Comparison of ENCODE assay signal across 18 mouse cellular contexts in genomic region chr5:140944382-140945125, GRCm38 (mm10). TPM values are rescaled to one million over a fixed set of nuclear protein-coding genes. Genes with fewer than 3 reads are reported as not detected.
DNase-seq lines count a peak whose midpoint lies in the region; ATAC-seq and TF ChIP-seq lines count a peak whose summit lies in the region.
"Had no signal": no experiment of that assay in that cellular context is flagged by ENCODE, and none has a peak within 500 bp of the region (broad histone marks: within the 10 kb centered on the region; RNA-seq: fewer than 3 reads in every experiment).

No protein-coding gene starts in this region.

- peaks cover 11% of the 10 kb centered on the region for H3K9me3 ChIP-seq in CH12.LX (replicated peaks; ENCODE audit: low read length)
- no peaks in the 10 kb centered on the region for H3K9me3 ChIP-seq in hindbrain, embryonic 14.5 days (ENCODE audit: control insufficient read depth, low read length)
- H3K9me3 ChIP-seq: embryonic facial prominence, embryonic 13.5 days; forebrain, embryonic 13.5 days; heart, embryonic 10.5 days; midbrain, embryonic 15.5 days; neural tube, embryonic 13.5 days had no signal

- peak overlapping the region; percentile 2 for H3K4me2 ChIP-seq in CH12.LX (ENCODE audit: insufficient read depth, low read depth, poor library complexity, severe bottlenecking)
- no peak overlapping the region for H3K4me2 ChIP-seq in hindbrain, embryonic 14.5 days (replicated peaks)
- H3K4me2 ChIP-seq: embryonic facial prominence, embryonic 13.5 days; forebrain, embryonic 13.5 days; liver, embryonic 11.5 days; midbrain, embryonic 15.5 days; neural tube, embryonic 13.5 days had no signal

- DNase-seq in A20 (ENCODE audit: low read depth, low spot score) (peak; percentile 89), CH12.LX (ENCODE audit: extremely low read depth) (peak; percentile 67)
- peak; percentile 66 for DNase-seq in naive thymus-derived CD4-positive, alpha-beta T cell, adult 2 months (ENCODE audit: low read depth)
- DNase-seq in thymus, adult 2 months = peak; percentile 42
- no peak for DNase-seq in hindbrain, embryonic 14.5 days (ENCODE audit: low spot score)
- no peak for DNase-seq in cerebellum, adult 9-10 months
- no peak for DNase-seq in cerebellum, postnatal 25 days
- DNase-seq: adrenal gland, postnatal 10 days; cerebellum, postnatal 36 days; heart, postnatal 36 days; kidney, postnatal 14 days had no signal

- no peak; the same call in 1 of the 2 replicates for TF ChIP-seq RAD21 in CH12.LX (IDR thresholded peaks at IDR 0.05; ENCODE audit: low read depth, low read length)

- peak overlapping the region; percentile 81 for H3K27ac ChIP-seq in CH12.LX (ENCODE audit: insufficient read depth, low read depth)
- H3K27ac ChIP-seq in thymus, adult 2 months (ENCODE audit: control insufficient read depth, insufficient read depth, low read length) = peak overlapping the region; percentile 75
- H3K27ac ChIP-seq in hindbrain, embryonic 14.5 days = no peak overlapping the region
- H3K27ac ChIP-seq: embryonic facial prominence, embryonic 13.5 days; forebrain, embryonic 13.5 days; heart, embryonic 10.5 days; macrophage; midbrain, embryonic 15.5 days; neural tube, embryonic 13.5 days had no signal

- H3K27me3 ChIP-seq in CH12.LX (replicated peaks) = no peaks in the 10 kb centered on the region
- H3K27me3 ChIP-seq in thymus, adult 2 months (ENCODE audit: control insufficient read depth, insufficient read depth, low read length) = no peaks in the 10 kb centered on the region
- no peaks in the 10 kb centered on the region for H3K27me3 ChIP-seq in hindbrain, embryonic 14.5 days (ENCODE audit: control insufficient read depth, insufficient read depth, low read length)
- H3K27me3 ChIP-seq: embryonic facial prominence, embryonic 13.5 days; midbrain, embryonic 15.5 days; neural tube, embryonic 13.5 days had no signal

- H3K4me1 ChIP-seq in CH12.LX (ENCODE audit: control insufficient read depth in 1 of 2, insufficient read depth in 2 of 2) = peaks cover 38 to 71% of the 10 kb centered on the region in 2 experiments
- peaks cover 51% of the 10 kb centered on the region for H3K4me1 ChIP-seq in thymus, adult 2 months (replicated peaks; ENCODE audit: control insufficient read depth, insufficient read depth, low read length)
- peaks cover 14% of the 10 kb centered on the region for H3K4me1 ChIP-seq in hindbrain, embryonic 14.5 days (replicated peaks; ENCODE audit: control insufficient read depth, insufficient read depth, low read length)

- TF ChIP-seq POLR2A in CH12.LX (IDR thresholded peaks at IDR 0.05; ENCODE audit: low read depth, low read length) = peak; percentile 16; the same call in 1 of the 2 replicates
- no peak for TF ChIP-seq POLR2A in thymus, adult 2 months (IDR thresholded peaks at IDR 0.05; ENCODE audit: control insufficient read depth, extremely low read depth, insufficient read depth, low read length, poor library complexity)

- peaks cover 38 to 70% of the 10 kb centered on the region in 2 experiments for H3K36me3 ChIP-seq in CH12.LX (replicated peaks in 1 of 2; ENCODE audit: control insufficient read depth in 1 of 2, insufficient read depth in 1 of 2, low read length in 1 of 2)
- H3K36me3 ChIP-seq in thymus, adult 2 months (ENCODE audit: control insufficient read depth, insufficient read depth, low read length) = no peaks in the 10 kb centered on the region
- no peaks in the 10 kb centered on the region for H3K36me3 ChIP-seq in hindbrain, embryonic 14.5 days (replicated peaks; ENCODE audit: control insufficient read depth, insufficient read depth)
- H3K36me3 ChIP-seq: embryonic facial prominence, embryonic 13.5 days; heart, embryonic 10.5 days; midbrain, embryonic 15.5 days; neural tube, embryonic 13.5 days had no signal

- TF ChIP-seq EP300 in CH12.LX (IDR thresholded peaks at IDR 0.05; ENCODE audit: low read length) = peak; percentile 37; the same call in 1 of the 2 replicates

- in situ Hi-C loops in CH12.LX (cut with MboI; ENCODE audit: low pct_ligation_motif_present, low pct_unique_long_range_greater_than_20kb, low sequenced_read_pairs) = loop anchor here (5.0 kb wide), 1 partner anchor 48 kb away; no protein-coding TSS in a partner anchor

- peak overlapping the region in 1 of 3 experiments; percentile 6 for H3K4me3 ChIP-seq in CH12.LX (replicated peaks in 1 of 3; ENCODE audit: low read depth in 2 of 3, low read length in 2 of 3, poor library complexity in 1 of 3)
- H3K4me3 ChIP-seq in thymus, adult 2 months (ENCODE audit: control insufficient read depth, insufficient read depth, low read length) = peak overlapping the region; percentile 3; the same call in 1 of the 2 replicates
- H3K4me3 ChIP-seq in hindbrain, embryonic 14.5 days (replicated peaks; ENCODE audit: low read length) = no peak overlapping the region
- H3K4me3 ChIP-seq: embryonic facial prominence, embryonic 13.5 days; forebrain, embryonic 13.5 days; heart, embryonic 10.5 days; midbrain, embryonic 15.5 days; neural tube, embryonic 13.5 days had no signal

- no peak overlapping the region; the same call in 1 of the 2 replicates for H3K9ac ChIP-seq in CH12.LX (ENCODE audit: insufficient read depth, low read depth)
- no peak overlapping the region for H3K9ac ChIP-seq in hindbrain, embryonic 14.5 days
- H3K9ac ChIP-seq: embryonic facial prominence, embryonic 13.5 days; forebrain, embryonic 13.5 days; midbrain, embryonic 15.5 days; neural tube, embryonic 13.5 days had no signal

- WGBS in thymus, adult 2 months = 16% methylated on average over 18 of the region's 18 CpGs
- 83% methylated on average over 18 of the region's 18 CpGs for WGBS in hindbrain, embryonic 14.5 days

- peaks cover 38% of the 10 kb centered on the region for H3K79me2 ChIP-seq in CH12.LX (replicated peaks; ENCODE audit: control insufficient read depth, extremely low read depth, insufficient read depth, poor library complexity, severe bottlenecking)

- dilution Hi-C loops in CH12.LX (cut with MboI; ENCODE audit: extremely low pct_ligation_motif_present, extremely low pct_unique_long_range_greater_than_20kb, low sequenced_read_pairs) = no loop called here

- no peak for ATAC-seq in hindbrain, embryonic 14.5 days (ENCODE audit: low FRiP score)
- ATAC-seq: forebrain, embryonic 13.5 days; midbrain, embryonic 15.5 days had no signal

- no peak for TF ChIP-seq CTCF in CH12.LX (conservative IDR thresholded peaks at IDR 0.05 in 1 of 2, IDR thresholded peaks at IDR 0.05 in 1 of 2; ENCODE audit: low read depth in 2 of 2, low read length in 2 of 2)
- TF ChIP-seq CTCF in thymus, adult 2 months (IDR thresholded peaks at IDR 0.05; ENCODE audit: borderline replicate concordance, control insufficient read depth, extremely low read depth, insufficient read depth, low read length, poor library complexity) = no peak

TF ChIP-seq in CH12.LX, 34 proteins besides CTCF, POLR2A, EP300 and RAD21 (continues in another document):
- TF ChIP-seq POLR2AphosphoS2 (IDR thresholded peaks at IDR 0.05; ENCODE audit: low read depth, low read length) (no peak), NRF1 (IDR thresholded peaks at IDR 0.05; ENCODE audit: low read depth, low read length) (peak; percentile 79), KAT2A (IDR thresholded peaks at IDR 0.05; ENCODE audit: insufficient replicate concordance, low read length) (no peak), ZMIZ1 (IDR thresholded peaks at IDR 0.05; ENCODE audit: low read depth, low read length) (no peak), GABPA (IDR thresholded peaks at IDR 0.05; ENCODE audit: insufficient replicate concordance, low read depth, low read length) (no peak), SMC3 (IDR thresholded peaks at IDR 0.05; ENCODE audit: low read depth, low read length) (no peak), UBTF (IDR thresholded peaks at IDR 0.05; ENCODE audit: low read depth, low read length) (no peak), SIN3A (IDR thresholded peaks at IDR 0.05; ENCODE audit: low read length) (no peak), JUND (conservative IDR thresholded peaks at IDR 0.05; ENCODE audit: low read depth, low read length) (0 out of 2 replicates have a peak, but pooled peaks have one; percentile 39), BHLHE40 (IDR thresholded peaks at IDR 0.05; ENCODE audit: low read depth, low read length) (peak; percentile 82), ELF1 (IDR thresholded peaks at IDR 0.05; ENCODE audit: low read depth, low read length) (no peak), CHD1 (IDR thresholded peaks at IDR 0.05; ENCODE audit: low read depth, low read length) (no peak), RCOR1 (conservative IDR thresholded peaks at IDR 0.05; ENCODE audit: low read depth, low read length) (no peak), PAX5 (IDR thresholded peaks at IDR 0.05; ENCODE audit: low read length) (no peak), ETS1 (conservative IDR thresholded peaks at IDR 0.05; ENCODE audit: low read depth, low read length) (peak; percentile 9; the same call in 1 of the 2 replicates), ZKSCAN1 (IDR thresholded peaks at IDR 0.05; ENCODE audit: borderline replicate concordance, low read depth, low read length) (no peak), MYC (IDR thresholded peaks at IDR 0.05; ENCODE audit: low read depth, low read length) (peak; percentile 41; the same call in 1 of the 2 replicates), MAX (IDR thresholded peaks at IDR 0.05; ENCODE audit: low read length) (no peak), MAFK (IDR thresholded peaks at IDR 0.05; ENCODE audit: insufficient replicate concordance, low read length) (no peak), CHD2 (IDR thresholded peaks at IDR 0.05; ENCODE audit: low read length) (peak; percentile 63; the same call in 1 of the 2 replicates), IRF4 (IDR thresholded peaks at IDR 0.05; ENCODE audit: low read depth, low read length) (peak; percentile 59), JUN (IDR thresholded peaks at IDR 0.05; ENCODE audit: insufficient read depth, low read depth, low read length) (no peak), MXI1 (IDR thresholded peaks at IDR 0.05; ENCODE audit: low read depth, low read length) (no peak; the same call in 1 of the 2 replicates), E2F4 (IDR thresholded peaks at IDR 0.05; ENCODE audit: insufficient replicate concordance, low read depth, low read length) (no peak), ZNF384 (IDR thresholded peaks at IDR 0.05; ENCODE audit: low read depth, low read length) (no peak), TCF12 (IDR thresholded peaks at IDR 0.05; ENCODE audit: low read depth, low read length) (peak; percentile 89), HCFC1 (IDR thresholded peaks at IDR 0.05; ENCODE audit: low read depth, low read length) (no peak), MAZ (IDR thresholded peaks at IDR 0.05; ENCODE audit: low read depth, low read length) (no peak), USF1 (IDR thresholded peaks at IDR 0.05; ENCODE audit: low read depth, low read length) (no peak)

RNA-seq across cellular contexts. Expression of gene Card11, which starts 55.8 kb away (rescaled TPM):
- total RNA-seq in CH12.LX (2012; rRNA removed) (25.0 and 31.9 TPM in 2 replicates), CH12.LX (2014; rRNA removed) (12.0 and 16.1 TPM in 2 replicates)
- 81.6 and 84.6 TPM in 2 replicates for polyA plus RNA-seq in CH12.LX (2012; ENCODE audit: insufficient read length, low read depth)
- 51.2 and 56.1 TPM in 2 replicates for polyA plus RNA-seq in thymus, adult 2 months (2012; rRNA removed)
- 0.11 TPM in 1 of 2 replicates, not detected in the other for polyA plus RNA-seq in hindbrain, embryonic 14.5 days (2014; fragmentation: Nextera tagmentation; extraction: Ambion mirVana)
- polyA plus RNA-seq: forebrain, embryonic 13.5 days had no signal

Comparison
In these comparisons a context has a peak if more than half of its experiments do, and no peak if none do; other contexts are left out.
1. DNase-seq: peak in A20 (single experiment), CH12.LX (single experiment), naive thymus-derived CD4-positive, alpha-beta T cell, adult 2 months (single experiment) and thymus, adult 2 months (single experiment); none in hindbrain, embryonic 14.5 days (single experiment), cerebellum, adult 9-10 months (single experiment) and cerebellum, postnatal 25 days (0 of 2).
2. RNA of gene Card11, which starts 55.8 kb away (polyA plus RNA-seq): 81.6 to 84.6 TPM in CH12.LX and 51.2 to 56.1 TPM in thymus, adult 2 months; 0.11 TPM in hindbrain, embryonic 14.5 days; every median in the first group is over 10 times any median in the second.